Mouse (Mus musculus) neural tube, embryonic 13.5 days (tissue): ENCODE measurements around the gene Gm20683. TPM values are rescaled to one million over a fixed set of nuclear protein-coding genes. Genes with fewer than 3 reads are reported as not detected.

Experiments
- ATAC-seq: fragments of 200-750 bp; cut with Nextera tagmentation; 2 replicates; pipeline ENCODE4 v1.8.0; 2017; ENCODE audit warnings: low read depth, mild to moderate bottlenecking, moderate TSS enrichment, moderate library complexity
- H3K27ac ChIP-seq: fragments of 300-500 bp; sonication (generic); replicated peaks from 2 replicates; pipeline ENCODE4 v1.5.1; 2015; ENCODE audit warnings: moderate library complexity, mild to moderate bottlenecking, inconsistent platforms
- H3K27me3 ChIP-seq: fragments of 300-500 bp; sonication (generic); 2 replicates; pipeline ENCODE4 v1.6.1; 2015; ENCODE audit warnings: mild to moderate bottlenecking, inconsistent platforms
- H3K36me3 ChIP-seq: fragments of 300-500 bp; sonication (generic); 2 replicates; pipeline ENCODE4 v1.6.1; 2015; ENCODE audit warnings: mild to moderate bottlenecking, inconsistent platforms
- H3K4me1 ChIP-seq: fragments of 300-500 bp; sonication (generic); replicated peaks from 2 replicates; pipeline ENCODE4 v1.6.1; 2015; ENCODE audit warnings: inconsistent platforms
- H3K4me2 ChIP-seq: fragments of 300-500 bp; sonication (generic); 2 replicates; pipeline ENCODE4 v1.6.1; 2015; ENCODE audit warnings: inconsistent platforms, mild to moderate bottlenecking, moderate library complexity
- H3K4me3 ChIP-seq: fragments of 300-500 bp; sonication (generic); 2 replicates; pipeline ENCODE4 v1.5.1; 2015; ENCODE audit warnings: mild to moderate bottlenecking, inconsistent platforms
- H3K9ac ChIP-seq: fragments of 300-500 bp; sonication (generic); 2 replicates; pipeline ENCODE4 v1.6.1; 2015; ENCODE audit warnings: moderate library complexity, mild to moderate bottlenecking, inconsistent platforms
- H3K9me3 ChIP-seq: fragments of 300-500 bp; sonication (generic); 2 replicates; pipeline ENCODE4 v1.6.1; 2016; ENCODE audit warnings: inconsistent platforms
- whole genome bisulfite sequencing: fragments of 180-500 bp; shearing (Covaris S2); methylation state at CpG from one replicate; pipeline ENCODE4 v1.1.7; 2015; 5-methylcytosine and 5-hydroxymethylcytosine counted together
- polyA plus RNA-seq: library from polyadenylated mRNA; unstranded; fragments of >200 nt; fragmentation: Nextera tagmentation; extraction: Ambion mirVana; gene quantifications from 2 replicates; pipeline ENCODE4 v1.2.1, GENCODE M21; 2015

Gm20683 gene
- polyA plus RNA-seq, 1 experiment from 2014 or later: 7.5 TPM

GRCm38 (mm10) chr17:25795609-25796092 lies 45.9 kb downstream of the Gm20683 start, which contains the start of gene AC134908.4:
AC134908.4 (minus strand) TSS chr17:25795659.
- 2% methylated on average over 6 of the region's 6 CpGs for WGBS
- ATAC-seq: no peak
- H3K4me2 ChIP-seq: peak within 1 kb of the TSS; percentile 92
- H3K9me3 ChIP-seq: no peaks in the 10 kb centered on the region
- no peaks in the 10 kb centered on the region for H3K36me3 ChIP-seq
- peak within 1 kb of the TSS; percentile 92 for H3K27ac ChIP-seq
- H3K9ac ChIP-seq: peak within 1 kb of the TSS; percentile 73
- no peaks in the 10 kb centered on the region for H3K27me3 ChIP-seq
- H3K4me1 ChIP-seq: peaks cover 64% of the 10 kb centered on the region
- peak within 1 kb of the TSS; percentile 65 for H3K4me3 ChIP-seq

DNA sequence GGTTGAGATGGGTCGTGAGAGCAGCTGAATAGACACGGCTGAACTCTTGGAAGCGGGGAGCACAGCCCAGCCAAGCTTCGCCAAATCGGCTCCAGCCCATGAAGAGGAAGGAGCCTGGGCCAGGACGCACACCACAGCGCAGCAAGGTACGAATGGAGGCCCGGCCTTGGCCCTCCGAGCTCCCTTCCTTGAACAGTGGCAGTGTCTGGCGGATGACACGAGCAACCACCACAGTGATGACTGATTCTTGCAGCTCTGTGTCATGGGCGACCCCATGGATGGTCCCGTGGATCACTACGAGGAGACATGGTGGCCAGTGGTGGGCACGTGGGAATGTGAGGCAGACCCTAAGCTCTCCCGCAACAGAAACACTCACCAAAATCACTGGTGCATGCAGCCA lies 46.6 kb downstream of the Gm20683 start:
- Histone ChIP-seq H3K27me3 (no peaks in the 10 kb centered on the region), H3K9ac (peak overlapping the region; percentile 73), H3K4me1 (peaks cover 68% of the 10 kb centered on the region)

GRCm38 (mm10) chr17:25794197-25794596 lies 47.4 kb downstream of the Gm20683 start:
- H3K36me3 ChIP-seq: peaks cover 8% of the 10 kb centered on the region
- no peaks in the 10 kb centered on the region for H3K9me3 ChIP-seq
- peak overlapping the region; percentile 92 for H3K4me2 ChIP-seq
- peak overlapping the region; percentile 73; the same call in 1 of the 2 replicates for H3K9ac ChIP-seq
- ATAC-seq: no peak
- H3K4me3 ChIP-seq: peak overlapping the region; percentile 65; the same call in 1 of the 2 replicates
- peaks cover 68% of the 10 kb centered on the region for H3K4me1 ChIP-seq
- peak overlapping the region; percentile 92 for H3K27ac ChIP-seq
- H3K27me3 ChIP-seq: no peaks in the 10 kb centered on the region
- WGBS: 12% methylated on average over 13 of the region's 13 CpGs

More for the DNA sequence above, 46.6 kb downstream of the Gm20683 start:
- Histone ChIP-seq H3K4me2 (peak overlapping the region; percentile 92), H3K9me3 (no peaks in the 10 kb centered on the region), H3K36me3 (peaks cover under 1% of the 10 kb centered on the region; the same call in 1 of the 2 replicates), H3K27ac (peak overlapping the region; percentile 92), H3K4me3 (peak overlapping the region; percentile 65)
- WGBS: 51% methylated on average over 17 of the region's 17 CpGs
- ATAC-seq: no peak

DNA sequence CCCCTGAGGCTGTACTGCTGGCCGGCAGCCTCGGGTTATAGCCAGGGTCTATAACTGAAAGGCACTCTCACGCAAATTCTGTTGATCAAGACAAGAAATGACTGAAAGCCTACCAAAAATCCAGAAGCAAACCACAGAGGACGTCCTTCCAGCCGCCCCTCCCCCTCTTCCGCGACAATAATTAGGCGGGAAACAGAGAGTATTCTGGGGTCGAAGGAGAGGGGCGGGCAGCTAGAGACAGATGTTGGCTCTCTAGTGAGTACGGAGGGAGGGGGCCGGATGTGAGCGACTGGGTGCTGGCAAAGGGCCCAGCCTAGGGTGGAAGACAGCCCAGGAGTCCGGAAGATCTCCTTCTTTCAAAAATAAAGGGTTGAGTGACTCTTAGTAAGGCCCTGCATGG lies 48.9 kb downstream of the Gm20683 start, which contains the start of gene Fam173a:
Gene Fam173a (minus strand): TSS at position 287 of the 400 bp plus-strand sequence.
- 0% methylated on average over 14 of the region's 14 CpGs for WGBS
- Histone ChIP-seq H3K9me3 (no peaks in the 10 kb centered on the region), H3K27ac (peak within 1 kb of the TSS; percentile 92), H3K4me2 (peak within 1 kb of the TSS; percentile 92), H3K4me1 (peaks cover 67% of the 10 kb centered on the region), H3K27me3 (no peaks in the 10 kb centered on the region), H3K36me3 (peaks cover 22% of the 10 kb centered on the region), H3K4me3 (peak within 1 kb of the TSS; percentile 84), H3K9ac (peak within 1 kb of the TSS; percentile 86)
- ATAC-seq: peak; percentile 33; the same call in 1 of the 2 replicates

DNA sequence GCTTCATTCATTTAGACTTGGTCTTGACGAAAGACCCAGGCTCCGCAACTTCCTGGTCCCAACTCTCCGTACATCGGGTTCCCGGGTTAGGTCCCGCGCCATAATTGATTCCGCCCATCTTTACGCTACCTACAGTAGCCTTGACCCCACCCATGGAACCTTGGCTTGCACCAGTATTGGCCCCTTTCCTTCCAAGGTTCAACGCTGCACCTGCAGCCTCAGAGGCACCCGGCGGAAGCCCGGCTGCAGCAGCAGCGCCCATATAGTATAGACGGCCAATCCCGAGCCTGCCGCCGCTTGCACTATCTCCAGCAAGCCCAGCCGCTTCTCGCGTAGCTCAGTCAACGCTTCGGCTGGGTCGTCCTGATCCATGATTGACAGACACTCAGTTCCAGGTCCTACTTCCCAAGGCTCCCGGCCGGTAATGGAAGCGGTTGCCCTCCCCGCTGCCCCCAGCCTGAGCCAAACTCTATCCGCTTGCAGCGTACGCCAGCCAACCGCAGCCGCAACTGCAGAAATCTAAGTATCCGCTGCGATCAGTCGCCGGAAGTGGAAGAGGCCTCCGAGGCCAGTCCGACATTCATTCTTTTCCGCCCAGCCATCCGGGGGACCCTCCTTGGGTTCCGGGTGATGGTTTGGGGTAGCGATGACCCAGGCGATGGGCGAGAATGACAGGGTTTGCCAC lies 49.6 kb downstream of the Gm20683 start:
- Histone ChIP-seq H3K9ac (peak overlapping the region; percentile 86), H3K27me3 (no peaks in the 10 kb centered on the region), H3K36me3 (peaks cover 28% of the 10 kb centered on the region), H3K9me3 (no peaks in the 10 kb centered on the region), H3K4me1 (peaks cover 61% of the 10 kb centered on the region), H3K4me2 (peak overlapping the region; percentile 92), H3K27ac (peak overlapping the region; percentile 92), H3K4me3 (peak overlapping the region; percentile 84)
- under 1% methylated on average over 45 of the region's 45 CpGs for WGBS
- ATAC-seq: peak; percentile 41

GRCm38 (mm10) chr17:25791320-25791842 lies 50.2 kb downstream of the Gm20683 start:
- H3K4me3 ChIP-seq: peak overlapping the region; percentile 84
- 0 out of 2 replicates have a peak, but pooled peaks have one; percentile 6 for ATAC-seq
- no peaks in the 10 kb centered on the region for H3K27me3 ChIP-seq
- H3K27ac ChIP-seq: peak overlapping the region; percentile 92
- peaks cover 55% of the 10 kb centered on the region for H3K4me1 ChIP-seq
- peaks cover 30% of the 10 kb centered on the region for H3K36me3 ChIP-seq
- H3K4me2 ChIP-seq: peak overlapping the region; percentile 92
- H3K9me3 ChIP-seq: no peaks in the 10 kb centered on the region
- 28% methylated on average over 19 of the region's 19 CpGs for WGBS
- H3K9ac ChIP-seq: peak overlapping the region; percentile 86

DNA sequence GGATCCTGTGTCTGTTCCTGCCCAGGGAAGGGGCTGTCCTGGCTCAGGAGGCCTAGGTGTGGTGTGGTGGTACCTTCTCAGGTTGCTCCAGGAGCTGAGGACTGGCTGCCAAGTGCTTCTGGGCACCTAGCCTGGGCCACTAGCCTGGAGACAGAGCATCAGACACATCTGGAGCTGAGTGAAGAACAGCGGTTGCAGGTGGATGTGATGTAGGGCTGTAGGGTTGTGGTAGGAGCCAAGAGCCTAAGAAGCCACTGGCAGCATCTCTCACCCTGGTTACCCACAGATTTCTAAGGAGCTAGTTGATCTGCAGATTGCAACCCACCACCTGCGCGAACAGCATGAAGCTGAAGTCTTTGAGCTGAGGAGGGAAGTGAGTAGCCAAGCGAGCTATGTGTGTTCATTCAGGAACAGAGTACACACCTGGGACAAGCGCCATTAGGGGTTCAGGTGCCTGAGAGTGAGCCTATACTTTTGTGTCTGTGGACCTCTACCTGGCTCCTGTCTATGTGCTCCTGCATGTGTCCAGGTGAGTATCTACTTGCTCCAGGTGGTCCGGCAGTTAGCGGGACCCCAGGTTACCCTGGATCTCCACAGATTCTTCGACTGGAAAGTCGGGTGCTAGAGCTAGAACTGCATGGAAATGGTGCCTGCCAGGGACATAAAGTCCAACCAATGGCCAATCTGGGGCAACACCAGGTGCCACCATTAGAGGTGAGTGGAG lies 54.6 kb downstream of the Gm20683 start:
- Histone ChIP-seq H3K36me3 (peaks cover 53% of the 10 kb centered on the region), H3K27me3 (no peaks in the 10 kb centered on the region), H3K9ac (no peak overlapping the region), H3K27ac (no peak overlapping the region), H3K4me3 (no peak overlapping the region), H3K9me3 (no peaks in the 10 kb centered on the region), H3K4me2 (no peak overlapping the region), H3K4me1 (peaks cover 42% of the 10 kb centered on the region)
- ATAC-seq: no peak
- 91% methylated on average over 9 of the region's 9 CpGs for WGBS

- Histone ChIP-seq H3K4me1 (peaks cover 36% of the 10 kb centered on the region), H3K9ac (peak within 1 kb of the TSS; percentile 89), H3K27me3 (no peaks in the 10 kb centered on the region), H3K4me3 (peak within 1 kb of the TSS; percentile 68), H3K9me3 (no peaks in the 10 kb centered on the region), H3K36me3 (peaks cover 60% of the 10 kb centered on the region), H3K27ac (peak within 1 kb of the TSS; percentile 89), H3K4me2 (peak within 1 kb of the TSS; percentile 95)
- no peak for ATAC-seq
- WGBS: 85% methylated on average over 3 of the region's 3 CpGs
Measured at GRCm38 (mm10) chr17:25786280-25786679, 55.3 kb downstream of the Gm20683 start, which contains the start of gene Ccdc78. Ccdc78 (plus strand) TSS chr17:25786580.

GRCm38 (mm10) chr17:25785281-25785745 lies 56.2 kb downstream of the Gm20683 start, which contains the start of gene Haghl:
Haghl (minus strand) TSS chr17:25785673.
- Histone ChIP-seq H3K9me3 (no peaks in the 10 kb centered on the region), H3K27me3 (no peaks in the 10 kb centered on the region), H3K4me2 (peak within 1 kb of the TSS; percentile 95), H3K4me3 (peak within 1 kb of the TSS; percentile 68), H3K4me1 (peaks cover 27% of the 10 kb centered on the region), H3K36me3 (peaks cover 69% of the 10 kb centered on the region), H3K9ac (peak within 1 kb of the TSS; percentile 89), H3K27ac (peak within 1 kb of the TSS; percentile 89)
- WGBS: under 1% methylated on average over 23 of the region's 23 CpGs
- peak; percentile 77 for ATAC-seq
